Mouse (Mus musculus) hindbrain, embryonic 15.5 days (tissue): Measurements from ENCODE around the gene Bpifc. TPM values are rescaled to one million over a fixed set of nuclear protein-coding genes. Genes with fewer than 3 reads are reported as not detected.
A peak's percentile ranks its signal among the peaks of the same experiment; 100 is the strongest.

Experiments
- ATAC-seq: fragments of 200-750 bp; cut with Nextera tagmentation; 2 replicates; pipeline ENCODE4 v1.8.0; 2017; ENCODE audit warnings: low read depth, moderate number of reproducible peaks, moderate TSS enrichment; ENCODE audit not compliant: low FRiP score
- H3K27ac ChIP-seq: fragments of 300-500 bp; sonication (generic); replicated peaks from 2 replicates; pipeline ENCODE4 v1.5.1; 2015; ENCODE audit warnings: mild to moderate bottlenecking, inconsistent platforms
- H3K27me3 ChIP-seq: fragments of 300-500 bp; sonication (generic); 2 replicates; pipeline ENCODE4 v1.6.1; 2015; ENCODE audit warnings: control low read depth, inconsistent platforms
- H3K36me3 ChIP-seq: fragments of 300-500 bp; sonication (generic); 2 replicates; pipeline ENCODE4 v1.6.1; 2015; ENCODE audit warnings: control low read depth, inconsistent platforms
- H3K4me1 ChIP-seq: fragments of 300-500 bp; sonication (generic); replicated peaks from 2 replicates; pipeline ENCODE4 v1.6.1; 2015; ENCODE audit warnings: control low read depth, inconsistent platforms
- H3K4me2 ChIP-seq: fragments of 300-500 bp; sonication (generic); 2 replicates; pipeline ENCODE4 v1.6.1; 2015; ENCODE audit warnings: moderate library complexity, mild to moderate bottlenecking, inconsistent platforms
- H3K4me3 ChIP-seq: fragments of 300-500 bp; sonication (generic); 2 replicates; pipeline ENCODE4 v1.5.1; 2015; ENCODE audit warnings: mild to moderate bottlenecking, inconsistent platforms
- H3K9ac ChIP-seq: fragments of 300-500 bp; sonication (generic); 2 replicates; pipeline ENCODE4 v1.6.1; 2015; ENCODE audit warnings: inconsistent platforms
- H3K9me3 ChIP-seq: fragments of 300-500 bp; sonication (generic); 2 replicates; pipeline ENCODE4 v1.6.1; 2016; ENCODE audit warnings: control low read depth, inconsistent platforms
- WGBS: fragments of 180-500 bp; shearing (Covaris S2); methylation state at CpG from one replicate; pipeline ENCODE4 v1.1.7; 2015; 5-methylcytosine and 5-hydroxymethylcytosine counted together
- polyA plus RNA-seq: library from polyadenylated mRNA; unstranded; fragments of >200 nt; fragmentation: Nextera tagmentation; extraction: Ambion mirVana; gene quantifications from 2 replicates; pipeline ENCODE4 v1.2.1, GENCODE M21; 2015

Bpifc gene
- polyA plus RNA-seq, result 0.05 TPM in 1 of 2 replicates, not detected in the other

DNA sequence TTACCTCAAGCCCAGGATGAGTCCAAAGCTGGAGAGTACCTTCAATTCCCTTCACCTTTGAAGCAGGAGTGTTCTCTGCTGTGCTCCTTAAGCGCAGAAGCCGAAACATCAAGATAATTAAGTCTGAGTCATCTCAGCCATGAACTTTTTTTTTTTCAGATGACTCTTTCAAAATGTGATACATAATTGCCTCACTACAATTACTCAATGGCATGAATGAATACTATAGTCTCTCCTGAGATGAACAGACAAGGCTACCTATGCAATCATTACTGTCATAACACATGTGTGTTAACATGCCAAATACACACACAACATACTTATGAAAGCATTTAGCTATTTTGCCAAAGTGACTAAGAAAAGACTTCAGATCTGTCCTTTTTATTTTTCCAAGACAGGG lies at the start of gene Bpifc:
Gene Bpifc, minus strand, starts transcription at position 115 of the 400 bp plus-strand sequence.
- WGBS, result 92% methylated on average over 2 of the region's 2 CpGs
- no peak for ATAC-seq
- no peaks in the 10 kb centered on the region for H3K9me3 ChIP-seq

DNA sequence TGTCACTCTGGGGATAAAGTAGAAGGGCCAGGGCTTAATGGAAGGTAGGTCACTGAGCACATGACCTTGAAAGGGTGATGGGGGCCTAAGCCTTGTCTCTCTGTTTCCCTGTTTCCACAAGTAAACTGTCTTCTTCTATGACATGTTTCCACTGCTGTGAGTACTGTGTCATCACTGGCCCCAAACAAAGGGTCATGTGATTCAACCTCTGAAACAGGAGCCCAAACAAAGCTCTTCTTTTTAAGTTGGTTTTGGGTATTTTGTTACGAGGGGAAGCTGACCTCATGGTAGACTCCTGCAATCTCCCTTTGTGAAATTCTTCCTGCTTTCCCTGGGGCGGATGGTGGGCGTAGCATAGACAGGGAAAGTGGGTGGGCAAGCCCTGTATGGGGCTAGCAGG lies 48.6 kb upstream of the Bpifc start:
- Histone ChIP-seq H3K27ac (no peak overlapping the region), H3K4me1 (peaks cover 3% of the 10 kb centered on the region; the same call in 1 of the 2 replicates)

More for the DNA sequence above, at the start of gene Bpifc:
- Histone ChIP-seq H3K4me3 (no peak within 1 kb of the TSS), H3K36me3 (no peaks in the 10 kb centered on the region), H3K9ac (no peak within 1 kb of the TSS), H3K27me3 (no peaks in the 10 kb centered on the region), H3K27ac (no peak within 1 kb of the TSS), H3K4me2 (no peak within 1 kb of the TSS), H3K4me1 (no peaks in the 10 kb centered on the region)

DNA sequence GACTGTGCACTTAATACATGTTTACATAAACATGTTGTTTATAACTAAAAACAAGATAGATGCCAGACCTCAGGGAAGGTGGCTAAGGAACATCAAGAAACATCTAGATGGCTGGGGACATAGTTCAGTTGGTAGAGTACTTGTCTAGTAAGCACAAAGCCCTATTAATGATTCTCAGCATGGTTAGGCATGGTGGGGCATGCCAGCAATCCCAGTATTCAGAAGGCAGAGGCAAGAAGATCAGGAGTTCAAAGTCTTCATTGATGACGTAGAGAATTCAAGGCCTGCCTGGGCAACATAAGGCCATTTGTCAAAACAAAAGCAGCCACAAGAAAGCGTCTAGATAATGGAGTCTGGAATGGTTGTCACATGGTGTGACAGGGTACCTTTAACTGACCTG lies 46.0 kb upstream of the Bpifc start:
- no peak for ATAC-seq
- H3K36me3 ChIP-seq, result peaks cover 39% of the 10 kb centered on the region
- H3K27ac ChIP-seq, result no peak overlapping the region
- no peak overlapping the region for H3K9ac ChIP-seq
- H3K4me3 ChIP-seq, result no peak overlapping the region
- H3K4me1 ChIP-seq, result no peaks in the 10 kb centered on the region
- peaks cover 5% of the 10 kb centered on the region; the same call in 1 of the 2 replicates for H3K9me3 ChIP-seq
- no peaks in the 10 kb centered on the region for H3K27me3 ChIP-seq
- 56% methylated on average over 2 of the region's 2 CpGs for WGBS
- H3K4me2 ChIP-seq, result no peak overlapping the region

More for the DNA sequence above, 48.6 kb upstream of the Bpifc start:
- Histone ChIP-seq H3K9ac (no peak overlapping the region), H3K4me3 (no peak overlapping the region), H3K27me3 (no peaks in the 10 kb centered on the region), H3K9me3 (peaks cover 5% of the 10 kb centered on the region; the same call in 1 of the 2 replicates), H3K36me3 (peaks cover 23% of the 10 kb centered on the region), H3K4me2 (no peak overlapping the region)
- ATAC-seq, result no peak
- WGBS, result 61% methylated on average over 3 of the region's 3 CpGs

DNA sequence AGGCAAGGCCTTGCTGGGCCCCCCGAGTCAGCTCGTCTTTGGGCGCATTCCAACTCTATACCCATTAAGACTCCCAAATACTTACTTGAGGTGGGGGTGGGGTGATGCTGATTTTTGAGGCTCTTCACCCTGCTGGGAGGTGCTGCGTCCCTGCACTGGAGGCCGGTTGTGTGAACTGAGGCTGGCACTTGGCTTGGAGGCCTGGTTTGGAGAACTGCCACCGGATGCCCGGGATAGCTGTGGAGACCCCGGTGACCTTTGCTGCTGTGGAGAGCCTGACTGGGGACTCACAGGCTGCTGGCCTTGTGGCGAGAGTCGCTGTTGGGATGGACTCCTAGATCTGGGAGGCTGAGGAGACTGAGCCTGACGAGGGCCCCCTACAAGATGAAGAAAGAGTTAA lies 45.6 kb upstream of the Bpifc start:
- Histone ChIP-seq H3K9me3 (peaks cover 5% of the 10 kb centered on the region; the same call in 1 of the 2 replicates), H3K9ac (no peak overlapping the region), H3K27me3 (no peaks in the 10 kb centered on the region), H3K27ac (no peak overlapping the region), H3K4me3 (no peak overlapping the region), H3K4me2 (no peak overlapping the region), H3K36me3 (peaks cover 38% of the 10 kb centered on the region), H3K4me1 (no peaks in the 10 kb centered on the region)
- no peak for ATAC-seq
- 84% methylated on average over 11 of the region's 11 CpGs for WGBS

DNA sequence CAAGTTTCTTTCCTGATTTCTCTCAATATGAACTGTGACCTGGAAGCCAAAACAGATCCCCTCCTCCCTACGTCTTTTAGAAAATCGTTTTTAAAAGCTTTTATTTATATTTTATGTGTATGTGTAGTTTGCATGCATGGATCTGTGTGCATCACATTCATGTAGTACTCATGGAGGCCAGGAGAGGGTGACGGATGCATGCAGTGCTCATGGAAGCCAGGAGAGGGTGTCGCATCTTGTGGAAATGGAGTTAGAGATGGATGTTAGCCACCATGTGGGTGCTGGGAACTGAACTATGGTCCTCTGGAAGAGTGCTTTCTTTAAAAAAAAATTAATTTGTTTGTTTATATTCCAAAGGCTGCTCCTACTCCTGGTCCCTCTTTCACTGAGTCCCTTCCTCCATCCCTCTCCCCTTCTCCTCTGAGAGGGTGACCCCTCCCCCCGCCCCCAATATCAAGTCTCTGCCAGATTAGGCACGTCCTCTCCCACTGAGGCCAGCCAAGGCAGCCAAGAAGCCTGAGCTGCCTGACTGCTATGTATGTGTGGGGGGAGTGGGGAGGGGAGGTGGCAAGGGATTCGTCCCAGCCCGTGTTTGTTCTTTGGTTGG lies 44.7 kb upstream of the Bpifc start:
- 85% methylated on average over 8 of the region's 8 CpGs for WGBS
- Histone ChIP-seq H3K27ac (no peak overlapping the region), H3K4me1 (no peaks in the 10 kb centered on the region), H3K9me3 (no peaks in the 10 kb centered on the region), H3K27me3 (no peaks in the 10 kb centered on the region), H3K9ac (no peak overlapping the region), H3K36me3 (peaks cover 31% of the 10 kb centered on the region), H3K4me2 (no peak overlapping the region), H3K4me3 (no peak overlapping the region)
- no peak for ATAC-seq

DNA sequence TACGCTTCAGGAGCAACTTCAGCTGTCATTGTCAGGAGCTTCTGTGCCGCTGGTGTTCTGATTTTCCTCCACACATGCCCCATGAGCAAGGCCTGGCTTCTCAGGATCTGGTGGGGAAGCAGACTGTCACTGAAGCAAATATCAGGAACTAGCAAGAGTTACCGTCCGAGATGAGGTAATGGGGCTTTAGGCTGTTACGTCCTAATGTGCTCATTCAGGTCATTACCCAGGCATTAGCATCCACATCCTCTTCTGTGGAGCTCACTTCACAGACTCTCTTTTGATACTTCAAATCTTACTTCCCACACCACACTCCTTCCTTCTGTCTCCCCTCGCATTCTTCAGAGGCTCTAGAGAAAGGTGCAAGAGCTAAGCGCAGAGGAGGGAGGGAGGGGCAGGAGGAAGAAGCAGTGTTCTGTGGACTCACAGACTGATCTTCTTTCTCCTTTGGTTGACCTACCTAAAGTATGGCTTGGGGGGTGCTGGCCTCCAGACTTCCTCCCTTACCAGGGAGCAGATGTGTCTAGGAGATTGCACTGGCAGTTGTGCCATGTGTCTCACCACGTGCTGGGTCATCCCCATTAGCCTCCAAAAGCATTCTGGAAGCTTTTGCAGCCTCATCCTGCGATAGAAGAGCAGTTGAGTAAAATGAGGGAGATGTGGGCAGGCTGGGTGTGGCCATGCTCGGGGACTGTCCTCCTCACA lies 41.3 kb upstream of the Bpifc start:
- Histone ChIP-seq H3K9me3 (no peaks in the 10 kb centered on the region), H3K9ac (no peak overlapping the region), H3K4me3 (no peak overlapping the region), H3K27ac (no peak overlapping the region), H3K4me2 (no peak overlapping the region), H3K4me1 (no peaks in the 10 kb centered on the region), H3K27me3 (no peaks in the 10 kb centered on the region), H3K36me3 (peaks cover 31% of the 10 kb centered on the region)
- 89% methylated on average over 10 of the region's 10 CpGs for WGBS
- no peak for ATAC-seq

DNA sequence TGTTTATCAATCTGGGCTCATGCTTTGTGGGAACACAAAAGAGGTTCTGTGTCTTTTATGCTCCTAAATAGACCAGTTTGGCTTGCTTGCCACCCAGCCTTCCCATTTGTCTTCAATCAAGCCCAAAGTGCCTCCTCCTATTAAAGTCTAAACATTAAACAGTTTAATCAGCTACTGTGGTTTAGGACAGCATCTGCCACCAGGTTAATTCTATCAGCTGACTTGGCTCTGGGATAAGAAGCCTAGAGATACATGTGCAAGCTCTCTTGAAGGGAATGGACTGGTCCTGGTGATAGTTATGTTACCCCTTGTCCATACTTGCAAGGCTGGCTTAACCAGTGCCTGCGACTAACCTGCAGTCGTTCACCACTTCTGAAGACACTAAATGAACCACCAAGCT lies 38.8 kb upstream of the Bpifc start:
- no peak for ATAC-seq
- no peak overlapping the region for H3K27ac ChIP-seq
- no peak overlapping the region for H3K4me3 ChIP-seq
- H3K4me1 ChIP-seq, result no peaks in the 10 kb centered on the region
- no peak overlapping the region for H3K9ac ChIP-seq
- no peaks in the 10 kb centered on the region for H3K9me3 ChIP-seq
- no peaks in the 10 kb centered on the region for H3K27me3 ChIP-seq
- 68% methylated on average over 2 of the region's 2 CpGs for WGBS
- H3K4me2 ChIP-seq, result no peak overlapping the region
- peaks cover 18% of the 10 kb centered on the region for H3K36me3 ChIP-seq

DNA sequence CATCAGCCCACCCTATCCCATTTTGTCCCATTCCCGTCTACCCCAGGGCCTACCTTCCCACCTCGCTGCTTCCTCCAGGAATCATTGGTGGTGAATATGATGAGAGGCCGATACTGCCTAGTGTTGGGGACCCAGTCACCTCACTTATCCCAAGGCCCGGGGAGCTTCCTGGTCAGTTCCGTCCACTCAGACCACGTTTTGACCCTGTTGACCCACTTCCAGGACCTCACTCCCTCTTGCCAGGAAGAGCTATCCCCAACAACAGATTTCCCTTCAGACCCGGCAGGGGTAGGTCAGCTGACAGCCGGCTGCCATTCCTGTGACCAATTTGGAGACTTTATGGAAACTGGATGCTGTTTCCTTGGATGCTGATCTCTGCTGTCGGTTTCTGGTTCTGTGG lies 36.1 kb upstream of the Bpifc start:
- no peak for ATAC-seq
- 92% methylated on average over 9 of the region's 9 CpGs for WGBS
- Histone ChIP-seq H3K4me3 (no peak overlapping the region), H3K9me3 (no peaks in the 10 kb centered on the region), H3K27me3 (no peaks in the 10 kb centered on the region), H3K4me2 (no peak overlapping the region), H3K4me1 (no peaks in the 10 kb centered on the region), H3K9ac (no peak overlapping the region), H3K36me3 (peaks cover 4% of the 10 kb centered on the region; the same call in 1 of the 2 replicates), H3K27ac (no peak overlapping the region)

DNA sequence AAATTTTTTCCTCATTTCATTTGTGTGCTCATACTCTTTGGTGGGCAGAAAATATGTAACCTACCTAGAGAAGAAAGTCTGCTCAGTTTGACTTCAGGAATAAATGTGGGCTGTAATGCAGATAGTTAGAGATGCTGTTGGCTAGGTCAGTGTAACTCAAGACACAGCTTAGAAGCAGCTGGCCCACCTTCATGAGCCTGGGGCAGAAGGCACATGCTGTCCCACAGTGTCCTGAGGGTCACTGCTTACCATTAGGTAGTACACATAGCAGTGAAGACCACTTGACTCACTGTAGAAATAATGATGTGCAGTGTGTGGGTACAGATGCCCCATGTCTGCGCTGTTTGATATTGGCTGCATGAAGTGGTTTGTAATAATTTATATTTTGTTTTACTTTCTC lies 34.7 kb upstream of the Bpifc start:
- H3K4me1 ChIP-seq, result no peaks in the 10 kb centered on the region
- no peaks in the 10 kb centered on the region for H3K27me3 ChIP-seq
- no peak overlapping the region for H3K9ac ChIP-seq
- ATAC-seq, result no peak
- H3K9me3 ChIP-seq, result no peaks in the 10 kb centered on the region
- H3K36me3 ChIP-seq, result peaks cover 7% of the 10 kb centered on the region; the same call in 1 of the 2 replicates
- H3K4me2 ChIP-seq, result no peak overlapping the region
- H3K27ac ChIP-seq, result no peak overlapping the region
- no peak overlapping the region for H3K4me3 ChIP-seq
- 97% methylated on average over 1 of the region's 1 CpGs for WGBS

DNA sequence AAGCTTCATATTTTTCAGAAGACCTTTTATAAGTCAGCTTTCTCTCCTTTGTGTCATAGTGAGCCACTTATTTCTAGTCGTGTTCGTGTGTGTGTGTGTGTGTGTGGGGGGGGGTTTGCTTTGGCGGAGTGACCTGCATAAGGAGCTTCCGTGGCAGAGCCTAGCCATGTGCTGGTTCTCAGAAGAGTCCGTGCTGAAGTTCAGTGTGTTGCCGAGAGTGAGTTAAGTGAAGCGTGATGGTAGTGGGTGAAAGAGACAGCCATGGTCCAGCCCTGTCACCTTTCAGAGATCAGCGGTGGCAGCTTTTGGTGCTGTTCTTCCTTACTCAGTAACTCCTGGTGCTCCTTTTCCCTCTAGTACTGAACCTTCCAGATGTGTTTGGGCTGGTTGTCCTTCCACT lies 32.4 kb upstream of the Bpifc start:
- H3K9me3 ChIP-seq, result no peaks in the 10 kb centered on the region
- peak; percentile 19; the same call in 1 of the 2 replicates for ATAC-seq
- H3K27me3 ChIP-seq, result no peaks in the 10 kb centered on the region
- H3K27ac ChIP-seq, result no peak overlapping the region
- H3K4me1 ChIP-seq, result no peaks in the 10 kb centered on the region
- no peak overlapping the region for H3K4me3 ChIP-seq
- H3K36me3 ChIP-seq, result peaks cover 7% of the 10 kb centered on the region; the same call in 1 of the 2 replicates
- no peak overlapping the region for H3K9ac ChIP-seq
- WGBS, result 77% methylated on average over 8 of the region's 8 CpGs
- no peak overlapping the region for H3K4me2 ChIP-seq

DNA sequence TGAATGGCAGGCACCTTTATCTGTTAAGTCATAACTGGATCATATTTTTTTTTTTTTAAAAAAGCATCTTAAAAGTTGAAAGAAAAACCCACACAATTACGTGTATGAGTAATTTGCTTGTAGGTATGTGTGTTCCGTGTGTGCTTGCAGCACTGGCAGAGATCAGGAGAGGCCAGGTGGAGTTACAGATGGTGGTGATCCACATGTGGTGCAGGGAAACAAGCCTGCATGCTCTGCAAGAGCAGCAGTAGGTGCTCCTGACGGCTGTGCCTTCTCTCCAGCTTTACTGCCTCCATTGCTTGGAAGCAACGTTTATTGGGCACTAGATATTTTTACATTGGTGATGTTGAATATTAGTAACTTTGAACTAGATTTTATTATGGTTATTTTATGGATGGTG lies 32.0 kb upstream of the Bpifc start:
- no peak overlapping the region for H3K27ac ChIP-seq
- H3K4me1 ChIP-seq, result no peaks in the 10 kb centered on the region
- no peak overlapping the region for H3K4me3 ChIP-seq
- no peak for ATAC-seq
- 72% methylated on average over 4 of the region's 4 CpGs for WGBS
- peaks cover 7% of the 10 kb centered on the region; the same call in 1 of the 2 replicates for H3K36me3 ChIP-seq
- H3K4me2 ChIP-seq, result no peak overlapping the region
- no peaks in the 10 kb centered on the region for H3K27me3 ChIP-seq
- no peaks in the 10 kb centered on the region for H3K9me3 ChIP-seq
- H3K9ac ChIP-seq, result no peak overlapping the region

DNA sequence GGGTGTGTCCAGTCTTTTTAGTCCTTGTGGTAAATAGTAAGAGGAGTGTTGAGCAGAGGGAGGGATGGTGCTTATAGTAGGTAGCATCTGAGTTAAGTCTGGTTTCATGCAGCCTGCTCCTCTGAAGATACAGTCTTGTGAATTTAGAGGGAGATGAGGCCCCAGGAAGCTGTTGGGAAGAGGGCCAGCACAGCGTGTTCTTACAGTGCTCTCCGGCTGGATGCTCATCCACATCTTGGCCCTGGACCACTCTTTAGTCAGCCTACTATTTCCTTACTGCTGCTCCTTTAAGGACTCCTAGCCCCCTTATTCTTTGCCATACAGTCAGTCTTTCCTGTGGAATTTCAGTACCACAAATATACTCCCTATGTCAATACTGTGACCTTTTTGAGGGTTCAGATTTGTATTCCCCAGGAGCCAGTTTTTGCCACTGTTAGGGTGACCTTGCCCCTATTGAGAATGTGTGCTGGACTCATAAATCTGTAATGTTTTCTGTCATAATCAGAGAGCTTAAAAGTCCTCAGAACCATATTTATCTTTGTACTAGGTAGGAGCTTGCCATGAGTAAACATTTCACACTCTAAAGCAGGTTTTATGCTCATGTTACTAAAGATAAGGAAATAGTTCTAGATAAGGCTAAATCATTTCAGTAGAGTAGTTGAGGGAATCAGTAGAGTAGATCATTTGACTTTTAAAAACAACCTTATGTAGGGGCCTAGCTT lies 22.5 kb upstream of the Bpifc start:
- no peaks in the 10 kb centered on the region for H3K9me3 ChIP-seq
- WGBS, result 64% methylated on average over 2 of the region's 2 CpGs
- H3K27ac ChIP-seq, result no peak overlapping the region
- no peak for ATAC-seq
- H3K36me3 ChIP-seq, result no peaks in the 10 kb centered on the region
- H3K4me2 ChIP-seq, result no peak overlapping the region
- no peak overlapping the region for H3K4me3 ChIP-seq
- H3K4me1 ChIP-seq, result no peaks in the 10 kb centered on the region
- no peaks in the 10 kb centered on the region for H3K27me3 ChIP-seq
- H3K9ac ChIP-seq, result no peak overlapping the region
